Mouse (Mus musculus) sigmoid colon, adult 10 weeks (tissue): ENCODE measurements around the gene Pcid2. TPM values are rescaled to one million over a fixed set of nuclear protein-coding genes. Genes with fewer than 3 reads are reported as not detected.

Experiments
- polyA plus RNA-seq: library from polyadenylated mRNA; stranded (reverse); fragments of 350-450 nt; fragmentation: Illumina TruSeq; extraction: RNeasy Lipid Tissue Mini Kit (QIAGEN cat#74804); gene quantifications from one replicate; pipeline ENCODE4 v1.2.3, GENCODE M21; 2014; ENCODE audit warnings: low read depth, low replicate concordance

Pcid2 gene
- 7.7 TPM for polyA plus RNA-seq

DNA sequence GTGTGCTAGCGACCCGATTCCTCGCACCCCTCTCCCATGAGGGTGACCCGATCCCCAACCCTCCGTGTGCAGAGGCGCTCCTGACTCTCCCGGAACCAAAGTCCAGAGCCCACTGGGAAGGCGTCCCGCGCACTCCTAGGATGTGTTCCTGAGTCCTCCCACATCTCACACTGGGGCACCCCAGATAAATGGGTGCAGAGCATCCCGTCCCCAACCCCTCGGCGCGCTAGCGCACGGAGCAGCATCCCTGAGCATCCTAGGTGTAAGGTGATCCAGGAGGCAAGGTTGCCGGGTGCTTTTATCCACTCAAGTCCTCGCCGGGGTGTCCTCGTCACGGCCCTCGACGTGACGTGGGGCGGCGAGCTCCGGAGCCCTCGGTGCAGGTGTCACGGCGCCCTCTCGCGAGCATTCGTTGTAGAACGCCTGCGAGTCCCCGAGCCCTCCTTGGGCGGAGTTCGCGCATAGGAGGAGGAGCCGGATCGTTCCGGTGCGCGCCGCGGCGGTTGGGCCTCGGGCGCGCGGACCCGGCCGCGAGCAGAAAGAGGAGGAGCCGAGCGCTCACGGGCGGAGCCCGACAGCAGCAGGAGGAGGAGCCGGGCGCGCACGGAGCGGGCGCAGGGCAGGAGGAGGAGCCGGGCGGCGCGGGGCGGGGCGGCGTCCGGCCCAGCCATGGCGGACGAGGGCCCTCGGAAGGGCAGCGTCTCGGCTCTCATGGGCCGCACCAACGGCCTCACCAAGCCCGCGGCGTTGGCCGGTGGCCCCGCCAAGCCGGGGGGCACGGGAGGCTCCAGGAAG, at the start of gene Pcid2, which contains the start of gene Cul4a:
Pcid2 (minus strand) TSS at position 373 of the 795 bp plus-strand sequence.
Cul4a (plus strand) TSS at position 535 of the 795 bp plus-strand sequence.

GRCm38 (mm10) chr8:13060441-13061150, 44.7 kb downstream of the Pcid2 start, which contains the start of gene Proz:
Gene Proz, plus strand, starts transcription at chr8:13060914.

DNA sequence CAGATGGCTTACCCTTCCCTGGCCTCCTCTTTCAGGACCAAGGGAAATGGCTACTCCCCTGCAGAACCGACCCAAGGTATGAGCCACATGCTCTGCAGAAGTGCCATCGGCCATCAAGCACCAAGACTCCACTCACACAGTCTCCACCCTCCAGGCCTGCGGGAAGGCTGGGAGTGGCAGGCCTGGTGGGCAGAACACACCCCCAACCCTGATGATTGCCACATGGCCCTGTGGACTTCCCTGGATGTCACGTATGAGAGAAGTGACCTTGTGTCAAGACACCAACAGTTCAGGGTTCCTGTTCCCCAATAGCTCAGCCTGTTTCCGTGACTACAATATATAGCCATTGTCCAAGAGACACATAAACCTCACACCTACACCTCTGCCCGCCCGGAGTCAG, 68.2 kb downstream of the Pcid2 start, which contains the start of gene F10:
F10 (plus strand) TSS at position 294 of the 400 bp plus-strand sequence.

Other genes starting within 250 kb of the Pcid2 start
- gene Mcf2l, start 231.7 kb downstream of the Pcid2 start, polyA plus RNA-seq: 35.6 TPM
- not detected for gene F7, start 79.4 kb downstream of the Pcid2 start, polyA plus RNA-seq
- 0.63 TPM for gene F10, start 68.2 kb downstream of the Pcid2 start, polyA plus RNA-seq
- gene Proz, start 44.5 kb downstream of the Pcid2 start, polyA plus RNA-seq: 0.79 TPM
- gene Cul4a, start 162 bp upstream of the Pcid2 start, polyA plus RNA-seq: 84.7 TPM
- 438 TPM for gene Lamp1, start 53.7 kb upstream of the Pcid2 start, polyA plus RNA-seq
- gene Grtp1, start 95.2 kb upstream of the Pcid2 start, polyA plus RNA-seq: 69.4 TPM
- not detected for gene Adprhl1, start 148.7 kb upstream of the Pcid2 start, polyA plus RNA-seq
- 13.1 TPM for gene Dcun1d2, start 182.7 kb upstream of the Pcid2 start, polyA plus RNA-seq
- 65.2 TPM for gene Tmco3, start 182.7 kb upstream of the Pcid2 start, polyA plus RNA-seq
- gene Tfdp1, start 233.3 kb upstream of the Pcid2 start, polyA plus RNA-seq: 42.5 TPM